Mouse (Mus musculus): ENCODE results near the gene Sema6d. TPM values are rescaled to one million over a fixed set of nuclear protein-coding genes. Genes with fewer than 3 reads are reported as not detected.

Sema6d gene
- polyA plus RNA-seq, 1 experiment = 3.1 TPM

DNA sequence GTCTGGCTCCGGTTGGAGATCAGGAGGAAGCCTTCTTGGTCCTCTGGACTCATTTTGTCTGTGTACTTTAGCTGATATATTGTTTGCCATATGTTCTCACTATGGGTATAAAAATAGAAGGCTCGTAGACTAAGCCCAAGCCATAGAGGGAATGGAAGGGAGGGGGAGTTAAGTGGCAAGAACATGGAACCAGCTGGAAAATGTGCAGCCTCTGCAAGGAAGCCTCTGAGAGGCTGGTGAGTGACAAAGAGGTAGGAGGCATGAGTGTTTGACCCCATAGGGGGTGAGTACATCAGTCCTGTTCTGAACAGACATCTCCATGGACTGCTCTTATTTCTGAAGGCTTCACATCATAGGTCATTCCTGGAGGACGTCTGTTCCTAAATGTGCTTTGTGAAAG is 37.1 kb downstream of the Sema6d start:
- Histone ChIP-seq H3K36me3 (ENCODE audit: control insufficient read depth, insufficient read depth) (no peaks in the 10 kb centered on the region), H3K79me3 (ENCODE audit: low read depth) (no peaks in the 10 kb centered on the region), H3K4me3 (ENCODE audit: insufficient read depth, poor library complexity, severe bottlenecking) (no peak overlapping the region), H3ac (ENCODE audit: control insufficient read depth, insufficient read length, low read depth) (no peak overlapping the region), H3K27me3 (ENCODE audit: control insufficient read depth, insufficient read depth, insufficient read length) (no peaks in the 10 kb centered on the region), H3K79me2 (ENCODE audit: control insufficient read depth, insufficient read depth) (no peaks in the 10 kb centered on the region)
- TF ChIP-seq MAX (IDR thresholded peaks at IDR 0.05) (no peak), MYOG (IDR thresholded peaks at IDR 0.05; ENCODE audit: control insufficient read depth, extremely low read depth, insufficient read length) (no peak), MYOD1 (IDR thresholded peaks at IDR 0.05; ENCODE audit: control insufficient read depth, insufficient read length, low read depth) (no peak), CTCF (IDR thresholded peaks at IDR 0.05; ENCODE audit: control insufficient read depth, insufficient read depth, insufficient read length) (no peak), CEBPB (IDR thresholded peaks at IDR 0.05; ENCODE audit: low read depth) (no peak), USF1 (IDR thresholded peaks at IDR 0.05; ENCODE audit: low read depth) (no peak), FOSL1 (IDR thresholded peaks at IDR 0.05; ENCODE audit: insufficient read depth, low read length, poor library complexity, severe bottlenecking) (no peak)

DNA sequence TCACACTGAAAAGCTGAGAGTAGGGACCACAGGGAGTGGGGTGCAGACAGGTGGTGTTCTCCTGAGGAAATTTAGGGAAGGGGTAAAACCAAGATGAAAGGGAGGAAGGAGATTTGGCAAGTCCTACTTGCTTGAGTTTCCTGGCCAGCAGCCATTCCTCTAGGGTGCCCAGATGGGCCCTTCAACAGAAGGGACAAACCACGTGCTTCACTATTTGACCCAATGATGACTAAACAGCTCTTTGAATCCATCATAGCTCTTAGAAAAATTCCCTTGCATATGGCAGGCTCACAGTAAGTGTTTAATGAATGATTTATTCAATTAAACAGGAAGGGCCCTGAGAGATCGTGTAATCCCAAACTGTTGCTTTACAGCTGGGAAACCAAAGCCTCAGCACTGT is 41.1 kb downstream of the Sema6d start:
- no peaks in the 10 kb centered on the region for H3K36me3 ChIP-seq (ENCODE audit: control insufficient read depth, insufficient read depth)
- no peaks in the 10 kb centered on the region for H3K79me3 ChIP-seq (ENCODE audit: low read depth)
- H3K79me2 ChIP-seq (ENCODE audit: control insufficient read depth, insufficient read depth) = no peaks in the 10 kb centered on the region
- no peak overlapping the region for H3ac ChIP-seq (ENCODE audit: control insufficient read depth, insufficient read length, low read depth)
- H3K4me3 ChIP-seq (ENCODE audit: insufficient read depth, poor library complexity, severe bottlenecking) = no peak overlapping the region
- TF ChIP-seq CTCF (IDR thresholded peaks at IDR 0.05; ENCODE audit: control insufficient read depth, insufficient read depth, insufficient read length) (no peak), CEBPB (IDR thresholded peaks at IDR 0.05; ENCODE audit: low read depth) (no peak), USF1 (IDR thresholded peaks at IDR 0.05; ENCODE audit: low read depth) (no peak), MYOD1 (IDR thresholded peaks at IDR 0.05; ENCODE audit: control insufficient read depth, insufficient read length, low read depth) (no peak), MAX (IDR thresholded peaks at IDR 0.05) (no peak), FOSL1 (IDR thresholded peaks at IDR 0.05; ENCODE audit: insufficient read depth, low read length, poor library complexity, severe bottlenecking) (no peak), MYOG (IDR thresholded peaks at IDR 0.05; ENCODE audit: control insufficient read depth, extremely low read depth, insufficient read length) (no peak)
- H3K27me3 ChIP-seq (ENCODE audit: control insufficient read depth, insufficient read depth, insufficient read length) = no peaks in the 10 kb centered on the region

DNA sequence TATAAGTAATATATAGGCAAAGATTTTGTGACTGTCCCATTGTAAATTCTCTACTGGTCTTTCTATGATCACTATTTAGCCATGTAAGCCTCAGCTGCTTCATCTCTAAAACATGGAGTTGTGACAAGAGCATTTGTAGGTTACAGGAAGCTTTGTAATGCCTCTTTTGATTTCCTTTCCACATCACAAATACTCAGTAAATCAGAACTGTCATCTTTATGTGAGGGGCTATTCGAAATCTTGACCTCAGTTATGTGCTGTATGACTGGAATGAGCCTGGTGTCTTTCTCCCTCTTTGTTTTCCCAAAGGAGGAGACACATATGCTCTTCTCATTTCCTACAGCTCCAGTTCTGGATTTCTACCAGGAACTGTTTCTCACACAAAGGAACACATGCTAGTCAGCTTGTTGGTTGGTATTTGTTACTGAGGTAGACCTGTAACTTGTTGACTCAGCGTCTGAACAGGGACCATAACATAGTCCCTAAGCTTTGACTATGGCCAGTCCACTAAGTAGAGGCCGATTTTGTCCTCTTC is 51.8 kb downstream of the Sema6d start:
- no peak overlapping the region for H3K4me3 ChIP-seq (ENCODE audit: insufficient read depth, poor library complexity, severe bottlenecking)
- no peaks in the 10 kb centered on the region for H3K36me3 ChIP-seq (ENCODE audit: control insufficient read depth, insufficient read depth)
- H3ac ChIP-seq (ENCODE audit: control insufficient read depth, insufficient read length, low read depth) = no peak overlapping the region
- no peaks in the 10 kb centered on the region for H3K27me3 ChIP-seq (ENCODE audit: control insufficient read depth, insufficient read depth, insufficient read length)
- TF ChIP-seq MAX (IDR thresholded peaks at IDR 0.05) (no peak), CTCF (IDR thresholded peaks at IDR 0.05; ENCODE audit: control insufficient read depth, insufficient read depth, insufficient read length) (no peak), FOSL1 (IDR thresholded peaks at IDR 0.05; ENCODE audit: insufficient read depth, low read length, poor library complexity, severe bottlenecking) (no peak), MYOD1 (IDR thresholded peaks at IDR 0.05; ENCODE audit: control insufficient read depth, insufficient read length, low read depth) (no peak), USF1 (IDR thresholded peaks at IDR 0.05; ENCODE audit: low read depth) (no peak), MYOG (IDR thresholded peaks at IDR 0.05; ENCODE audit: control insufficient read depth, extremely low read depth, insufficient read length) (no peak), CEBPB (IDR thresholded peaks at IDR 0.05; ENCODE audit: low read depth) (no peak)
- H3K79me3 ChIP-seq (ENCODE audit: low read depth) = no peaks in the 10 kb centered on the region
- H3K79me2 ChIP-seq (ENCODE audit: control insufficient read depth, insufficient read depth) = no peaks in the 10 kb centered on the region

DNA sequence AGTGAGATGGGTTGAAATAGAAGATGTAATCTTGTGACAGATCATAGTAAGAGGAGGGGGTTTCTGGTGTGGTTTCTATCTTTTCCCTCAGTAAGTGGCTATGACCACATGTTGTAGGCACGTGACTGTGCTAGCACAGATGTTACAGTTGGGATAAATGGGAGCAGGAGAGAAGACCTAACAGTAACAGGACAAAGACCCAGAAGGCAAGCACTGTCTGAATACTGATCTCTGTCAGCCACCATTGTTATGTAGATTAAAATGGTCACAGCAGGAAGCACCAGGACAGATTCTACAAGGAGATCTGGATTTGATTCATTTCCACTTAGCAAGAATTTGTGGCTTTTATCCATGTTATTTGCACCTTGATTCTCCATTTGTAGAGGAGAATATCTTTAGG is 55.8 kb downstream of the Sema6d start:
- no peak for TF ChIP-seq CTCF (IDR thresholded peaks at IDR 0.05; ENCODE audit: control insufficient read depth, insufficient read depth, insufficient read length)
- TF ChIP-seq CEBPB (IDR thresholded peaks at IDR 0.05; ENCODE audit: low read depth) = no peak
- TF ChIP-seq MAX (IDR thresholded peaks at IDR 0.05) = no peak
- no peak for TF ChIP-seq MYOD1 (IDR thresholded peaks at IDR 0.05; ENCODE audit: control insufficient read depth, insufficient read length, low read depth)
- TF ChIP-seq MYOG (IDR thresholded peaks at IDR 0.05; ENCODE audit: control insufficient read depth, extremely low read depth, insufficient read length) = no peak
- TF ChIP-seq USF1 (IDR thresholded peaks at IDR 0.05; ENCODE audit: low read depth) = peak; percentile 11
- TF ChIP-seq FOSL1 (IDR thresholded peaks at IDR 0.05; ENCODE audit: insufficient read depth, low read length, poor library complexity, severe bottlenecking) = no peak
- H3K36me3 ChIP-seq (ENCODE audit: control insufficient read depth, insufficient read depth) = no peaks in the 10 kb centered on the region
- no peak overlapping the region for H3ac ChIP-seq (ENCODE audit: control insufficient read depth, insufficient read length, low read depth)
- H3K79me3 ChIP-seq (ENCODE audit: low read depth) = no peaks in the 10 kb centered on the region
- no peaks in the 10 kb centered on the region for H3K79me2 ChIP-seq (ENCODE audit: control insufficient read depth, insufficient read depth)
- no peaks in the 10 kb centered on the region for H3K27me3 ChIP-seq (ENCODE audit: control insufficient read depth, insufficient read depth, insufficient read length)
- H3K4me3 ChIP-seq (ENCODE audit: insufficient read depth, poor library complexity, severe bottlenecking) = no peak overlapping the region

DNA sequence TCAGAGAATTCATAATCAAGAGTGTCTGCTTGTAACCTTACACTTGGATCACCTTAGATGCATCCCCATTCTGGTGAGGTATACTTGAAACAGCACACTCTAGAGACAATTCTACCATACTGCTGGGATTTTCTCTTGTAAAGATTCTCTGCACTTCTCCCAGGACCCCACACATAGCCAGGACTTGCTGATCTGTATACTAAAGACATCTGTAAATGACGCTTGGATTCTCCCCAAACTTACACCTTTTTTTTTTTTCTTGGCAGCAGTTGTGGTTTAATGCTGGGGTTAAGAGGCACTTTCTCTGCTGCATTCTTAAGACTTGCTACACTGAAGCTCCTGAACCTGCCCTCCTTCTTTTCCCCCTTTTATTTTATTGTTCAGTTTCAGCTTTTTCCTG is 68.4 kb downstream of the Sema6d start:
- Histone ChIP-seq H3K27me3 (ENCODE audit: control insufficient read depth, insufficient read depth, insufficient read length) (no peaks in the 10 kb centered on the region), H3K79me2 (ENCODE audit: control insufficient read depth, insufficient read depth) (no peaks in the 10 kb centered on the region), H3K4me3 (ENCODE audit: insufficient read depth, poor library complexity, severe bottlenecking) (no peak overlapping the region), H3ac (ENCODE audit: control insufficient read depth, insufficient read length, low read depth) (no peak overlapping the region), H3K79me3 (ENCODE audit: low read depth) (no peaks in the 10 kb centered on the region), H3K36me3 (ENCODE audit: control insufficient read depth, insufficient read depth) (no peaks in the 10 kb centered on the region)
- TF ChIP-seq CTCF (IDR thresholded peaks at IDR 0.05; ENCODE audit: control insufficient read depth, insufficient read depth, insufficient read length) (no peak), MYOD1 (IDR thresholded peaks at IDR 0.05; ENCODE audit: control insufficient read depth, insufficient read length, low read depth) (no peak), USF1 (IDR thresholded peaks at IDR 0.05; ENCODE audit: low read depth) (no peak), CEBPB (IDR thresholded peaks at IDR 0.05; ENCODE audit: low read depth) (no peak), MAX (IDR thresholded peaks at IDR 0.05) (no peak), FOSL1 (IDR thresholded peaks at IDR 0.05; ENCODE audit: insufficient read depth, low read length, poor library complexity, severe bottlenecking) (no peak), MYOG (IDR thresholded peaks at IDR 0.05; ENCODE audit: control insufficient read depth, extremely low read depth, insufficient read length) (no peak)

Measured in C2C12 (cell line).